Mouse (Mus musculus) forebrain, embryonic 12.5 days (tissue): ENCODE results near the gene Cebpa. TPM values are rescaled to one million over a fixed set of nuclear protein-coding genes. Genes with fewer than 3 reads are reported as not detected.

ENCODE experiments used
- ATAC-seq: fragments of 200-750 bp; cut with Nextera tagmentation; 2 replicates; pipeline ENCODE4 v1.8.0; 2017; ENCODE audit warnings: moderate TSS enrichment; ENCODE audit not compliant: low FRiP score
- H3K27ac ChIP-seq: fragments of 300-500 bp; sonication (generic); 2 replicates; pipeline ENCODE4 v1.5.1; 2016; ENCODE audit warnings: mild to moderate bottlenecking
- H3K27me3 ChIP-seq: fragments of 300-500 bp; sonication (generic); 2 replicates; pipeline ENCODE4 v1.6.1; 2016; ENCODE audit warnings: mild to moderate bottlenecking
- H3K36me3 ChIP-seq: fragments of 300-500 bp; sonication (generic); replicated peaks from 2 replicates; pipeline ENCODE4 v1.6.1; 2016; ENCODE audit warnings: mild to moderate bottlenecking
- H3K4me1 ChIP-seq: fragments of 300-500 bp; sonication (generic); 2 replicates; pipeline ENCODE4 v1.6.1; 2016
- H3K4me2 ChIP-seq: fragments of 300-500 bp; sonication (generic); 2 replicates; pipeline ENCODE4 v1.6.1; 2016; ENCODE audit warnings: mild to moderate bottlenecking, moderate library complexity
- H3K4me3 ChIP-seq: fragments of 300-500 bp; sonication (generic); replicated peaks from 2 replicates; pipeline ENCODE4 v1.5.1; 2016; ENCODE audit warnings: mild to moderate bottlenecking
- H3K9ac ChIP-seq: fragments of 300-500 bp; sonication (generic); 2 replicates; pipeline ENCODE4 v1.6.1; 2016; ENCODE audit warnings: mild to moderate bottlenecking
- H3K9me3 ChIP-seq: fragments of 300-500 bp; sonication (generic); 2 replicates; pipeline ENCODE4 v1.6.1; 2016
- WGBS: fragments of 180-500 bp; shearing (Covaris S2); methylation state at CpG from one replicate; pipeline ENCODE4 v1.1.7; 2016; 5-methylcytosine and 5-hydroxymethylcytosine counted together
- microRNA-seq: library from miRNA; unstranded; fragments of <30 nt; microRNA quantifications from one replicate; pipeline ENCODE4, GENCODE M21; 2017
- polyA plus RNA-seq: library from polyadenylated mRNA; unstranded; fragments of >200 nt; fragmentation: Nextera tagmentation; extraction: Ambion mirVana; gene quantifications from 2 replicates; pipeline ENCODE4 v1.2.1, GENCODE M21; 2016

Cebpa gene
- polyA plus RNA-seq, 1 experiment from 2014 or later, result 1.1 TPM

DNA sequence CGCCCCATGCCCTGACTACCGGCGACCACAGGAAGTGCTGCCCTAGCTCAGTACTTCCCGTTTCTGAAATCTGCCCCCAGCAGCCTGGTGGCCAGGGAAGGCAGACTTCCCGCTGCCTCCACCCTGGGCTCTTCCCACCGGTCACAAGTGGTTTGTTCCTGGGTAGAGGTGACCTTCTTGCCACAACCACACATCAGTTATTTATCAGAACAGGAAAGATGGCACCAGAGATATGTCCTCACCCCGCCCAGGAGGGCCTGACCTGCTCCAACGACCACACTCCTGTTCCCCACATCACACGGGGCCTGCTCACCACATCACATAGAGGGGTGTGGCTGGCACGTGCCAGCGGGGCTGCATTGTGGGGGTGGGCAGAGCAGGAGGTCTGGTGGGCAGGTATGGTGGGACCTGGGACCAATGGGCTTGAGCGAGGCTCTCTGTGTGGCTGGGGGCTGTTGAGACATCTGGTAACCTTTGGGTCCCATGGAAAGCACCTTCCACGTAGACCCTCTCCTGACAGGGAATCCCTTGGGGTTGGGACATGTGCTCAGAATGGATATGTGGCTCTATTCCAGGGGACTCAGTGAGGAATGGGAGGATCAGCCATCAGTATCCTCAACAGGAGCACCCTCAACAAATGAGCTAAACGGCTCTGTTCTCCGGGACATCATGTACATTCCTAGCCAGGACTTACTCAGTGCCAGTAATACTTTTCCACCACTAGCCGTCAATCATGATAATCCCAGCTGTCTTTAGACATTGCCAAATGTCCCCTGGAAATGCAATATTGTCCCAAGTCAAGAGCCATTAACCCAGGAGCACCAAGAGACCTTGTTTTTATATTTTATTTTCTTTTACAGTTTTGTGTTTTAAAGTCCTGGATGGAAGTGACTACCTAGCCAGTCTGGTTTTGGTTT is 37.7 kb downstream of the Cebpa start:
- Histone ChIP-seq H3K27me3 (peaks cover 6% of the 10 kb centered on the region; the same call in 1 of the 2 replicates), H3K4me1 (no peaks in the 10 kb centered on the region), H3K27ac (no peak overlapping the region), H3K4me2 (no peak overlapping the region), H3K36me3 (no peaks in the 10 kb centered on the region), H3K9me3 (no peaks in the 10 kb centered on the region), H3K4me3 (no peak overlapping the region), H3K9ac (no peak overlapping the region)
- no peak for ATAC-seq
- WGBS, result 79% methylated on average over 16 of the region's 16 CpGs

DNA sequence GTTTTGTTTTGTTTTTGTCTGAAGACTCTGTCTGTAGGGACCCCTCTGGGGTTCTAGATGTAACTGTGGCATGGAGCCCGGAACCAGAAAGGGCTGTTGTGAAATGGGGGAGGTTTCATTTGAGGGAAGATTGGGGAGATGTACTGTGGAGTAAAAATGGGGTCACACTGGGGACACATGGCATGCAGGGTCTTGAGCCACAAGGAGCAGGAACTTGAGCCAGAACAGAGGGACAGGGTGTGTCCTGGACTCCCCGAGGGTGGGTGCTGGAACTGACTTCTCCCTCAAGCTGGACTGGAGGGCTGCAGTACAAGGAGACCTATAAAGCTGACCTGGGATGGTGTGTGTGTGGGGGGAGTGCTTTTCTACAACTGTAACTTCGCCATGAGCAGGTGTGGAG is 38.4 kb downstream of the Cebpa start:
- Histone ChIP-seq H3K4me3 (no peak overlapping the region), H3K9ac (no peak overlapping the region), H3K4me2 (no peak overlapping the region), H3K4me1 (no peaks in the 10 kb centered on the region), H3K36me3 (no peaks in the 10 kb centered on the region), H3K27me3 (peaks cover 6% of the 10 kb centered on the region; the same call in 1 of the 2 replicates), H3K9me3 (no peaks in the 10 kb centered on the region), H3K27ac (no peak overlapping the region)
- WGBS, result 86% methylated on average over 3 of the region's 3 CpGs
- no peak for ATAC-seq

DNA sequence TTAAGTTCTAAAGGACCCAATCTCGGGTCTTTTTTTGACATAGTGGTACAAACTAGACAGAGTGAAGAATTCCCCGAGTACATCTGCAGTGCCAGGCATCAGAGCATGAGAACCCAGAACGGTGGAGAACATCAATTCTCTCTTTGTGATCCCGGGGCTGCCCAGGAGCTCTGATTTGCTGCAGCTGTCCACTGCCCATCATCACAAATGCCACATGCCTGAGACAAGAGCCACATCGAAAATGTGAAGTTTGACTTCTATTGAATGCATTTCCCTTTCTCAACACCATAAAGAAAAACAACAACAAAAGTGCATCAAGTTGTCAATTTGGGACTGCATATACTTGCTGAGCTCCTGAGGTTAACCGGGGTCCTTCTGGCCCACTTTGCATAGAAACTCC is 43.4 kb downstream of the Cebpa start:
- 0 out of 2 replicates have a peak, but pooled peaks cover 5% of the 10 kb centered on the region for H3K27me3 ChIP-seq
- H3K27ac ChIP-seq, result no peak overlapping the region
- no peaks in the 10 kb centered on the region for H3K4me1 ChIP-seq
- no peak overlapping the region for H3K4me2 ChIP-seq
- H3K4me3 ChIP-seq, result no peak overlapping the region
- 83% methylated on average over 6 of the region's 6 CpGs for WGBS
- H3K9me3 ChIP-seq, result no peaks in the 10 kb centered on the region
- no peaks in the 10 kb centered on the region for H3K36me3 ChIP-seq
- H3K9ac ChIP-seq, result no peak overlapping the region
- ATAC-seq, result no peak

DNA sequence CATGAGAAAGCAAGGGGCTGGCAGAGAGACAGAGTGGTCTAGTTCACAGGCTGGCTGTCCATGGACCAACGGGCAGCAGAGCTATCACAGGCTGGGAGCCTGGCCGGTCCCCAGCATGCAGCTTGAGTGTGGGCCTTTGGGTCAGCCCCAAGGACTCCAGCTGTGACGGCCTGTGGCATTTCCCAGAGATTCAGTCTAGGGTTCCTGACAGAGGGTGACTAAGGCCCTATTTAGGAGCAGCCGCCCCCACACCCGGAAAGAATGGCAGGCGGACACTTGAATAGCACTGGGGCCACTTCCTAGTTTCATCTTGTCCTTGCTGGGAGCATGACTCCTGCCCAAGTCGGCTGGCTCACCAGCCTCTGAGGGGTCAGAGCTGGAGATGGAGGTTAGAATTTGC is 44.5 kb downstream of the Cebpa start:
- ATAC-seq, result no peak
- H3K4me1 ChIP-seq, result no peaks in the 10 kb centered on the region
- no peaks in the 10 kb centered on the region for H3K9me3 ChIP-seq
- WGBS, result 78% methylated on average over 7 of the region's 7 CpGs
- no peaks in the 10 kb centered on the region for H3K36me3 ChIP-seq
- H3K4me2 ChIP-seq, result no peak overlapping the region
- no peak overlapping the region for H3K9ac ChIP-seq
- no peak overlapping the region for H3K4me3 ChIP-seq
- no peaks in the 10 kb centered on the region for H3K27me3 ChIP-seq
- H3K27ac ChIP-seq, result no peak overlapping the region

DNA sequence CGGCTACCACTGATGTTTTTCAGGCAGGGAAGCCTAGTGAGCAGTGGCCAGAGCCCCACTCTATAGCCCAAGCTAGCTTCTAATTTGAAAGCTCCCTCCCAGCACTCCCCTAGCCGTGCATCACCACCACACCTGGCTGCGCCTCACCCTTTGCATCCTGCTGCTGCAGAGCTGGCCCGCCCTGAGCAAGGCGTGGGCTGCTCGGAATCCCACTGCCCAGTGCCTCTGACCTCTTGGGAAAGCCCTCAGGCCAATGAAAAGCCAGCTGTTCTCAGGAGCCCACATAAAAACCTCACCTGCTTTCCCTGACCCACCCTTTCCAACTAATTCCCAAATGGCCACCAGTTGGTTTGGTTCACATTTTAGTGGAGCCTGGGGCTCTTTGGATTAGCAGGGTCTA is 45.0 kb downstream of the Cebpa start:
- Histone ChIP-seq H3K27ac (no peak overlapping the region), H3K9me3 (no peaks in the 10 kb centered on the region), H3K9ac (no peak overlapping the region), H3K4me2 (no peak overlapping the region), H3K36me3 (no peaks in the 10 kb centered on the region), H3K4me3 (no peak overlapping the region), H3K4me1 (no peaks in the 10 kb centered on the region), H3K27me3 (no peaks in the 10 kb centered on the region)
- 78% methylated on average over 6 of the region's 6 CpGs for WGBS
- no peak for ATAC-seq

DNA sequence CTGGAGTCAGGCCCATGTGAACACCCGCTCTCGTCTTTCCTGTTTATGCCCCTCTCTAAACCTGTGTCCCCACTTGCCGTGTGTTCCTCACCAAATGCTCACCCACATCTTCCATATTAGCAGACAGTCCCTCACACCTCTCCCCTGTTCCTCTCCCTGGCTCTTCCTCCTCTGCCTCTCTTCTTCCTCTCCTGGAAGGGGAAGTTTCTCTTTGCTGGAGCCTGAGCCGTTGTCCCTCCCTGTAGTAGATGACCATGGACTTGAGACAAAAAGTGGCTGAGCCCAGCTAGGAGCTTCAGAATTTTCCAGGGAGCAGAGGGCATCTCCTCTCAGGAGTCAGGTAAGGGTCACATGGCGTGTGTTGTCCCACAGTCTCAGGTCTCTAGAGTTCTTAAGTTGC is 47.9 kb downstream of the Cebpa start:
- H3K9me3 ChIP-seq, result no peaks in the 10 kb centered on the region
- H3K36me3 ChIP-seq, result no peaks in the 10 kb centered on the region
- no peak for ATAC-seq
- 84% methylated on average over 5 of the region's 5 CpGs for WGBS
- H3K4me1 ChIP-seq, result peaks cover under 1% of the 10 kb centered on the region; the same call in 1 of the 2 replicates
- no peak overlapping the region for H3K4me3 ChIP-seq
- H3K27ac ChIP-seq, result no peak overlapping the region
- H3K4me2 ChIP-seq, result no peak overlapping the region
- no peak overlapping the region for H3K9ac ChIP-seq
- peaks cover 9% of the 10 kb centered on the region for H3K27me3 ChIP-seq

DNA sequence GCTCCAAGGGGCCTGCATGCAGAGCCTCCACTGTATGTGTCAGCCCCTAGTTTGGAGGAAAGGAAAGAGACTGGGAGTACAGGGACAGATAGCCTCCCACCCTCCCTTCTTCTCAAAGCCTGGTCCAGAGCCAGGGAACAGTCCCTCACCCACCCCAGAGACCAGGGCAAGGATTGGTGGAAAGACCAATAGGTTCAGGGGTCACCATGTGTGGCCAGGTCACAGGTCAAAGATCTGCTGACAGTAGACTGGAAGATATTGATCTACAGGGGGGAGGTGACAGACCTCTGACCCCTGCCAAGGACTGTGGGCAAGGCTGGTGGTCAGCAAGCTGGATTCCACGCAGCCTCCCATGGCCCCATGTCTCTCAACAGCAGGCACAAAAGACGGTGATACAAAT is 48.8 kb downstream of the Cebpa start:
- no peak for ATAC-seq
- peaks cover 15% of the 10 kb centered on the region for H3K27me3 ChIP-seq
- WGBS, result 81% methylated on average over 2 of the region's 2 CpGs
- no peak overlapping the region for H3K4me3 ChIP-seq
- no peak overlapping the region for H3K4me2 ChIP-seq
- H3K36me3 ChIP-seq, result no peaks in the 10 kb centered on the region
- no peaks in the 10 kb centered on the region for H3K9me3 ChIP-seq
- H3K27ac ChIP-seq, result no peak overlapping the region
- peaks cover 3% of the 10 kb centered on the region; the same call in 1 of the 2 replicates for H3K4me1 ChIP-seq
- no peak overlapping the region for H3K9ac ChIP-seq

DNA sequence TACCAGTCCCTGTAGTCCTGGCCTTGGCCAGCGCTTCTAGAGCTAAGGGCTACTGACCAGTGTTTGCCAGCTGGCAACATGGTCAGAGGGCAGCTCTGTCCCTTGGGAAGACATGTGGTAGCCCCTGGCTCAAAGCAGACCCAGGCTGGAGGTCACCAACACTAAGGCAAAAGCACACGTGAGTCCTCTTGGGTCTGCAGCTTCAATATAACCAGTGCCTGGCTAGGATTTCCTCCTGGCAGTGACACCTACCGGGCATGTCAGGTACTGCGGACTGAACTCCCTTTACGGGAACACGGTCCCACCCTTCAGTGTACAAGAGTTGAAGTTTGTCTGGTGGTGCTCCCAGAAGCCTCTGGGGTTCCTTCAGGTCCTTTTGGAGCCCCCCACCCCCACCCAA is 50.2 kb downstream of the Cebpa start:
- Histone ChIP-seq H3K27ac (no peak overlapping the region), H3K4me1 (peaks cover 3% of the 10 kb centered on the region; the same call in 1 of the 2 replicates), H3K4me2 (no peak overlapping the region), H3K9me3 (no peaks in the 10 kb centered on the region), H3K36me3 (no peaks in the 10 kb centered on the region), H3K9ac (no peak overlapping the region), H3K27me3 (peaks cover 22% of the 10 kb centered on the region), H3K4me3 (no peak overlapping the region)
- WGBS, result 14% methylated on average over 6 of the region's 6 CpGs
- peak; percentile 41 for ATAC-seq

Small RNAs within 50 kb of the gene (microRNA-seq; reads per million reads assigned to microRNA genes)
- gene Gm25033, result not detected

Other genes with a start within 250 kb of the Cebpa start
- gene Pepd, start 206.9 kb upstream of the Cebpa start, polyA plus RNA-seq, result 54.9 and 58.6 TPM in 2 replicates
- gene Cebpg, start 62.7 kb upstream of the Cebpa start, polyA plus RNA-seq, result 63.6 and 68.3 TPM in 2 replicates
- gene Slc7a10, start 67.1 kb downstream of the Cebpa start, polyA plus RNA-seq, result 1.5 and 1.6 TPM in 2 replicates
- gene Lrp3, start 96.2 kb downstream of the Cebpa start, polyA plus RNA-seq, result 15.3 and 16.0 TPM in 2 replicates
- 20.2 and 20.4 TPM in 2 replicates for gene Gpatch1, start 199.1 kb downstream of the Cebpa start, polyA plus RNA-seq
- 1.9 and 2.2 TPM in 2 replicates for gene Rhpn2, start 214.9 kb downstream of the Cebpa start, polyA plus RNA-seq